Mouse (Mus musculus) gastrocnemius, postnatal 4 days (tissue): ENCODE measurements around the gene Eci2. TPM values are rescaled to one million over a fixed set of nuclear protein-coding genes. Genes with fewer than 3 reads are reported as not detected.
"Not testable (repeated sequence)": the region's sequence is repeated elsewhere in the genome, so short reads cannot be mapped to it uniquely, and the experiment has no call there.

ENCODE experiments used
- DNase-seq, 2 experiments: peaks; one replicate each; pipeline ENCODE4 v3.0.0; 2021 to 2022; ENCODE audit warnings: low spot score in 2 of 2, mixed read lengths in 2 of 2
- long read RNA-seq, 2 experiments: library from polyadenylated mRNA; stranded (forward); transcript quantifications; one replicate each; pipeline ENCODE4 v2.0.0; 2021
- total RNA-seq, 2 experiments: library from RNA; stranded (reverse); gene quantifications; 2 replicates each; pipeline ENCODE4 v1.2.3; 2021

Gene Eci2
- 100 to 1,000 TPM; 150 to 151 TPM for total RNA-seq
- long read RNA-seq, experiment 1, transcript Eci2-201 (10 exons, 1,746 nt) = minor isoform, 45 of 225 reads
- long read RNA-seq, experiment 1, transcript Eci2-213 (10 exons, 1,414 nt) = minor isoform, 5 of 225 reads
- long read RNA-seq, experiment 1, transcript Eci2-211 (10 exons, 1,426 nt) = major isoform, 91 of 225 reads
- long read RNA-seq, experiment 1, partial matches to known transcripts = 5 of 225 reads
- long read RNA-seq, experiment 1, other reads (novel, unspliced or antisense) = 79 of 225 reads
- long read RNA-seq, experiment 2, transcript Eci2-213 (10 exons, 1,414 nt) = minor isoform, 5 of 210 reads
- long read RNA-seq, experiment 2, transcript Eci2-211 (10 exons, 1,426 nt) = major isoform, 75 of 210 reads
- long read RNA-seq, experiment 2, transcript Eci2-201 (10 exons, 1,746 nt) = minor isoform, 47 of 210 reads
- long read RNA-seq, experiment 2, partial matches to known transcripts = 9 of 210 reads
- long read RNA-seq, experiment 2, other reads (novel, unspliced or antisense) = 73 of 210 reads

- peak in 1 of 2 experiments; percentile 17 for DNase-seq
Observed at GRCm38 (mm10) chr13:35026879-35027278, at the start of gene Eci2. Eci2 (minus strand) TSS chr13:35027096.

DNA sequence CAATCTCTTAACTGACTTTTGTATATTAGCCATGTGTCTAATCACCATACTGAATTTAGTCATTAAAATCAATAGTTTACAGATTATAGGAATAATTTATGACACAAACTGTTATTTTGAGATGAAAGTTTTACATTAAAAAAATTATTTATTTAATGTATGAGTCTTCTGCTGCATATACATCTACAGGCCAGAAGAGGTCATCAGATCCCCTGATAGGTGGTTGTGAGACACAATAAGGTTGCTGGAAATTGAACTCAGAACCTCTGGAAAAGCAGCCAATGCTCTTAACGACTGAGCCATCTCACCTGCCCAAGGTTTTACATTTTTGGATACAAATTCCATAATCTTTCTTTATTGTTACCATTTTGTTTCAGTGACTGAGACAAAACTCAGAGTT lies 48.0 kb upstream of the Eci2 start:
- DNase-seq = no peak

- no peak for DNase-seq
Observed at GRCm38 (mm10) chr13:35070485-35071472, 43.9 kb upstream of the Eci2 start.

DNA sequence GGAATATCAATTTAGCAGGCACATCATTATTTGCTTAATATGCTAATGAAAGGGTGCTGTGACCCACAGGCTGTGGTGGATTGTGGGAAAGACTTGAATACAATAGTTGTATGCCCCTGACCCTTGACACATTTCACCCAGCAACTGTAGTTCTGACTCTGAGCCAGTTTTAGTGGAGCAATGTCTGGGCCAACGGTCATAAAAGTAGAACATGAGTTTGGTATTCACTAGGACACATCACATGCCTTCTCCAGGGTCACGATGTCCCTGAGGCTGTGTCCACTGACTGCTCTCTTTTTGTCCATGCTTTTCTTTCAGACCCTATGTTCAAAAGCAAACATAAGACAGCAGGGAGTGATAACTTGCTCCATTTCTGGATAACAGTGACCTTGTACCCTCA lies 40.2 kb upstream of the Eci2 start:
- DNase-seq = no peak

- no peak for DNase-seq
Observed at GRCm38 (mm10) chr13:35066033-35066432, 39.1 kb upstream of the Eci2 start.

DNA sequence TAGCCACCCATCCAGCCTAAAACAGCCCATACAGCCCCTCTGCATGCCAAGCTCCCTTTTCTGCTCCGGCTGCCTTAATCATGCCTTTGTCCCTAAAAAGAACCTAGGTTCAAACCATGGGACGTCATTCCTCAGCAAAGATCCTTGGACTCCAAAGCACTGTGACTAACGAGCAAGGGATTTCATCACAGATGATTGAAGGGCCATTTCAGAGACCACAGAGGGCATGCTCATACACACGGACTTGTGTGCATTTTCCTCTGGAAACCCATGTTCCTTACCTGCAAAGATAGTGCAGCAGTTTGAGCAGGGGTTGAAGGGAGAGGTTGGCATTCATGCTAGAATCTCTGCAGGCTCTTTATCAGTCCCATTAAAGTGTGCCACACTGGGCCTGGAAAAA lies 37.5 kb upstream of the Eci2 start:
- DNase-seq = no peak

GRCm38 (mm10) chr13:35058145-35058544 lies 31.2 kb upstream of the Eci2 start:
- no peak for DNase-seq

DNA sequence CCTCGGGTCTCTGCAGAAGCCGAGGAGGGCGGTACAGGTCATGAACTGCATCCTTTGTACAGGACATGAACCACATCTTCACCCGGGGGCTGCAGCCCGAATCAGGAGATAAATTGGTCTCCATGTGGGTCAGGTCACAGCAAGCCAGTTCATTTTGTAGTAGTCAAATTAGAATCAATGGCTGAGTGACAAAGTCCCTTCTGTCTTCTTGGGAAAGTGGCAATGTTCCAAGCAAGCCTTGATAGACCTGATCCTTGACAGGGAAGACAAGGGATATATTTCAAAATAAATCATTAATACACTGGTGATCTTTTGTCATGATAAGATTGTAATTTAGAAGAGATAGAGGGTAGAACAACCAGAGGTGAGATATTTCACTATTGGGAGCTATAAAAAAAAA lies 9.6 kb upstream of the Eci2 start:
- DNase-seq = no peak

- DNase-seq = no peak
Observed at GRCm38 (mm10) chr13:35035731-35036130, 8.8 kb upstream of the Eci2 start.

DNA sequence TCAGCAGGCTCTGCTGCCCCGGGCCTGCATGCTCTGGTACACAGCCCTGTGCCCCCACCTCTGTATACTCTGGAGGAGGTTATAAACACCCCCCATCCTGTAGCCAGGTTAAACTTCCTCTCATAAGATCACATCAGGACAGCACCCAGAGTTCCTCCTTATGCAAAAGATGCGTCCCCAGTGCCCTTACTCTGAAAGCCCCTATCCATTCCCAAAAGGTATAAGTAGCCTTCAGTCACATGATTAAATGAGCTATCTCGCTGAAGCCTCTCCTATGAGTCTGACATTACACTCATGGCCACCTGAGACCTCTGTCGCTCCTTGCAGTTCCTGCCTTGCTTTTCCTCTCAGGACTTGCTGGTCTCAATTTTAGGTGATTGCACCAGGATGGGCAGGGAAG lies 6.7 kb upstream of the Eci2 start:
- no peak for DNase-seq

DNA sequence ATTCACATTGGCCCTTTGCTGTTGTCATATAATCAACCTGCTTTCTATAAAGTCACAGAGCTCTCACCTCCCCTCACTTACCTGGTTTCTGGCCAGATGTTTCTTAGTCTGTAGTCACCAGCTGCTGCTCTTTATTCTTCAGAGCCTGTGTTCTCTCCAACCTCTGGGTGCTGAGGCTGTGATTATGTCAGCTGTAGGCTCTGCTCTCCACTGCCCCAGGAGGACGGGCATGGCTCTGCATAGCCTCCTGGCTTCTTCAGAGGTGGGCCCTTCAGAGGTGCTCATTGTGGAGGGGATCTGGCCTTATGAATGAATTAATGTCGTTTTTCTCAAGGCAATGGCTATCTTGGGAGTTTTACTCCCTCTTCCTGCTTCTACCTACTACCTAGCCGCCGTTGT lies 4.8 kb upstream of the Eci2 start:
- no peak for DNase-seq

DNA sequence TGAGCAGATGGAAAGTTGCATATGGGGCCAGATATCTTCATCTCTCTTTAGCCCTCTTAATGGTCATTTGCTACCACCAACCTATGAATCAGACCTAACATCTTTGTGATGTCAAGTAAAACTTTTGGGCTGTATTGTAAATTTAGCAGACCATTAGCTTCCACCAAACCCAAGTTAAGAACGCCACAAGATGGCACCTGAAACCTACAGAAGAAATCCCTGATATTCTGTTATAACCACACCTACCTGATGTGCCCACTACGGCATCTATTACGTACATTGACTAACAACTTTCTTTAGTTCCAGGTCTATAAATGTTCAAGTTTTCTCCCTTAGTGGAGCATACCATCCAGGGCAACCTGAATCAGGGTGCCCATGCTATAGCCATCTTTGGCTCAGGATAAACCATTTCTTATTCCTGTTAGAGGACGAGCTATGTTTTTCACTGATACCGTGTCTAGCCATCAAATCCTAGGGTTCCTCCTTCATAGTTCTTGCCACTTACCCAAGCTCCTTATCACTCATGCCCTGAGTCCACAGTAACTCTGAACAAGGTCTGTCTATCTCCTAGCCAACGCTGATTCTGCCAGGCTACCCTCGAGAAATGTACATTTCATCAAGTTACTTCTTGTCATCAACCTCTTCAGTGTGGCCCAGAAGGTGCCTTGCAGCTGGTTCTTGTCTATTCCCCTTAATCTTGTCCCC lies 4.2 kb upstream of the Eci2 start:
- DNase-seq = no peak

DNA sequence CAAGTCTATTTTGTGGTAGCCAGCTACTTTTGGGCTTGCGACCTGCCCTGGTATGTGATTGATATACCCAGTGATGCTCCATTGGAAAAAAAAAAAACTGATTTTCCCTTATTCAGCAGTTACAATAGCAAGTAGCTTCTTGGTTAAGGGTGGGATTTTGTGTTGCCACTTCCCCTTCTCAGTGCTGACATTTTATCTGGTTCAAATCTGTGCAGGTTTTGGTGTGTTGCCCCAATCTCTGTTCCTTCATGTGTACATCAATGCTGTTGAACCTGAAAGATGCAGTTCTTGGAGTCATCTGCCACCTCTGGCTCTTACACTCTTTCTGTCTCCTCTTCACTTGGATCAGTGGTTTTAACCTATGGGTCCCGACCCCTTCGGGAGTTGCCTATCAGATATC lies 1.5 kb upstream of the Eci2 start:
- DNase-seq = no peak

- DNase-seq = not testable (repeated sequence)
Observed at GRCm38 (mm10) chr13:35023401-35023800, 3.5 kb downstream of the Eci2 start.

DNA sequence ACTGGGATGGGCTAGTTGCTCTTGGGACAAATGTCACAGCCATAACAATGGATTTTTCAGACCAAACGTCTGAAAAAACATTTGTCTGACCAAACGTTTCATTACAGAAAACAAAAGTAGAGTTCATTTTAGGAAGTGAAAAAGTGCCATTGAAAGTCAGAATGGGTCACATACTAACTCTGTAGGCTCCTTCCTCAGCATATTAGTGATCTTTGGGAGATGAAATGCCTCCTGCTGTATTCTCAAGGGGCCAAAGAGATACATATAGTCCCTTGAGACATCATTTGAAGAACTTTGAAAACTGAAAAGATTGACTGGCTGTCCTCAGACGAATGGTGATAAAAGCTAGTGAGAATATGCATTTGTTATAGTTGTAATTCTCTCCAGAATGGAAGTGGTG lies 6.5 kb downstream of the Eci2 start:
- no peak for DNase-seq

- DNase-seq = no peak
Observed at GRCm38 (mm10) chr13:35018866-35019536, 7.9 kb downstream of the Eci2 start.

DNA sequence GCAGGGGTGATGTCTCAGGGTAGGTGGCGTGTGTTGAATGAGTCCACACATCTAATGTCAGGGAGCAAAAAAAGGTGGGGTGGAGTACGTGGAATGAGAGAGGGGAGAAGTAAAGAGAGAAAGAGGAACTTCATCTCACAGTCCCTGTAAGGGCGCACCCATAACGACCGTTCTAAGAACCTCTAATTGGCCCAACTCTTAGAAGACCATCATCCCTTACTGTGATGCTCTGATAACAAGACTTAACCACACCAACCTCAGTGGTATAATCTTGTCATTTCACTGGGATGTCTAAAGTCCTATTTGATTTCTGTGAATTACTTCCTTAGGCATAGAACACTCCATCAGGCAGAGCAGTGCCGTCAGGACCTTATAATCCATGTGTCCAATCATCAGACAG lies 9.5 kb downstream of the Eci2 start:
- DNase-seq = no peak

GRCm38 (mm10) chr13:35016067-35016466 lies 10.8 kb downstream of the Eci2 start:
- no peak for DNase-seq

GRCm38 (mm10) chr13:34995925-34996324 lies 31.0 kb downstream of the Eci2 start:
- no peak for DNase-seq

- peak; percentile 95 to 97 for DNase-seq
Observed at GRCm38 (mm10) chr13:34993983-34994811, 32.7 kb downstream of the Eci2 start.
